Mouse (Mus musculus): ENCODE measurements around the gene Panx2. TPM values are rescaled to one million over a fixed set of nuclear protein-coding genes. Genes with fewer than 3 reads are reported as not detected.

Gene Panx2
- polyA plus RNA-seq, 1 experiment = 24.0 TPM

DNA sequence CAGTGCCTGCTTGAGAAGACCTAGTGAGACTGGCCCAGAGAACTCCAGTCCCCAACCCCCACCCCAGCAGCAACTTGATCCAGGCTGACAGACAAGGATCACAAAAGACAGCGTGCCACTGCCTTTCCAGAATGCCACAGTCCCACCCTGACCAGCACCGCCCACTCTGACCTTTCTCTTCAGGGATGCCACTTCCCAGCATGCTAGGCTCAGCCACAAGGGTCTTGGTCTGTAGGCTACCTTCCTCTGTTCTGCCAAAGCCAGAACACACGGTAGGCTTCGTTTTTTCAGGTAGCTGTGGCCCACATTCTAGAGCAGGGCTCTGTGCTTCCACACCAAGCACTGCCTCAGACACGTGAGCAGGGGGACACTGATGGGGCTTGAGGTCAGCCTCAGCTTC, 43.1 kb downstream of the Panx2 start:
- no peak for DNase-seq (ENCODE audit: low read depth)
- TF ChIP-seq CTCF (IDR thresholded peaks at IDR 0.05; ENCODE audit: borderline replicate concordance, extremely low read depth, insufficient read depth, insufficient read length) (no peak), POLR2A (IDR thresholded peaks at IDR 0.05; ENCODE audit: borderline replicate concordance, extremely low read depth, insufficient read depth, insufficient read length, poor library complexity, severe bottlenecking) (no peak)

DNA sequence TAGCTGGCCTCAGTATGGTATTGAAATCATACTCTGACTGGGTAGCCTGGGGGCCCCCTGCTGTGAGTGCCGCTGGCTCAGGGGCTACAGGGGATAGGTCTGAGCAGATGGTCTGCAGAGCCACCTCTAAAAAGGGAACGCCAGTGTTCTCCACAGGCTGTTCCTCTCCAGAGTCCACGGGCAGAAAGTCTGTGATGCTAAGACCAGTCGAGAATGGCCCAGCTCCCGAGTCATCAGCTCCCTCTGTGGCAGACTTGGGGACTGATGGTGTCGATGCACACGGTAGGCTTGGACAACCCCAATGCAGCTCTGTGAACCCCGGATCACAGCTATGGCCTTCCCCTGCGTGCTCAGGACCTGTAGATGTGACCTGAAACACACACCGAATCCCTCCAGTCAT, 44.4 kb downstream of the Panx2 start:
- DNase-seq (ENCODE audit: low read depth) = no peak
- TF ChIP-seq CTCF (IDR thresholded peaks at IDR 0.05; ENCODE audit: borderline replicate concordance, extremely low read depth, insufficient read depth, insufficient read length) (no peak), POLR2A (IDR thresholded peaks at IDR 0.05; ENCODE audit: borderline replicate concordance, extremely low read depth, insufficient read depth, insufficient read length, poor library complexity, severe bottlenecking) (no peak)

DNA sequence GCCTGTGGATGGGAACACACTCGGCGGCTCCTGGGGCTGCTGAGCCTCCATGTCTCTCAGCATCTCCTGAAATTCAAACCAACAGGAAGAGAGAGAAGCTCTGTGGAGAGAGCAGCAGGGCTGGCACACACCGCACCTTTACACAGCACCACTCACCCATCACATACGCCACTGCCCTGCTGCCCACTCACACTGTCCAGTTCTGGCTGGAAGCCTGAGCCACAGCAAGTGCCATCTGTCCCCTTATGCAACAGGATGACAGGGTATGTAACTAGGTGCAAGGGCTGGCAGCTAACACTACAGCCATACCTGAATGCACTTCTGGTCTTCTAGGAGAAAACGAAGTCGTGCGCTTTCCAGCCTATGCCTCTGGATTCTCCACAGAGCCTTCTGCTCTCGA, 44.9 kb downstream of the Panx2 start:
- DNase-seq (ENCODE audit: low read depth) = no peak
- TF ChIP-seq CTCF (IDR thresholded peaks at IDR 0.05; ENCODE audit: borderline replicate concordance, extremely low read depth, insufficient read depth, insufficient read length) = no peak
- TF ChIP-seq POLR2A (IDR thresholded peaks at IDR 0.05; ENCODE audit: borderline replicate concordance, extremely low read depth, insufficient read depth, insufficient read length, poor library complexity, severe bottlenecking) = no peak

DNA sequence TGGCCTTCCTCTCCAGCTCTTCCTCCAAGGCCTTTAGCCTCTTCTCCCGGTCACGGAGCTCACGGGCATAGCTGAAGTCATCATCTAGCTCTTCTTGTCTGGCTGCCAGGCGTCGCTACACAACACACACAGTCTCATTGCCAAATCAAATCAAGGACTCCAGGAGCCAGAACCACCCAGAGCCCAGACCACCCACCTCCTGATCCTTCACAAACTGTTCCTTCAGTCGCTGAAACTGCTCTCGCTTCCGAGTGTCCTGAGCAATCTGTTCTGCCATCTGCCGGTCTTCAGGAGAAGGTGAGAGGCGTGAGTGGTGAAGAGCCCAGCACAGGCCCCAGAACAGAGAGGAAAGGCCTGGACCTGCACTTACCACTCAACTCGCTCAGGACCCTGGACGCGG, 46.5 kb downstream of the Panx2 start:
- TF ChIP-seq POLR2A (IDR thresholded peaks at IDR 0.05; ENCODE audit: borderline replicate concordance, extremely low read depth, insufficient read depth, insufficient read length, poor library complexity, severe bottlenecking) (no peak), CTCF (IDR thresholded peaks at IDR 0.05; ENCODE audit: borderline replicate concordance, extremely low read depth, insufficient read depth, insufficient read length) (no peak)
- DNase-seq (ENCODE audit: low read depth) = no peak

DNA sequence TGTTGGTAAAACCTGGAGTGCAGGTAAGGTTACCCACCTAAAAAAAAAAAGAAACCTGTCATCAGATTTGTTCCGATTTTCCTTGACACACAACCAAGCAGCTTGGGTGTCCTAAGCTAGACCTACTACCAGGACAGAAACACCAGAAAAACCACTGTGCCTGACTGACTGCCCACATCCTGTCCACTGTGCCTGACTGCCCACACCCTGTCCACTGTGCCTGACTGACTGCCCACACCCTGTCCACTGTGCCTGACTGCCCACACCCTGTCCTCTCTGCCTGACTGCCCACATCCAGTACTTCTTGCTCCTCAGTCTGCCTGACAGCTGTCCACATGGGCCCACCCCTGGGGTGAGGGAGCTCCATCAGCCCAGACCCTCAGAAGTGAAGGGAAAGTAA, 47.4 kb downstream of the Panx2 start:
- no peak for TF ChIP-seq CTCF (IDR thresholded peaks at IDR 0.05; ENCODE audit: borderline replicate concordance, extremely low read depth, insufficient read depth, insufficient read length)
- no peak for DNase-seq (ENCODE audit: low read depth)

DNA sequence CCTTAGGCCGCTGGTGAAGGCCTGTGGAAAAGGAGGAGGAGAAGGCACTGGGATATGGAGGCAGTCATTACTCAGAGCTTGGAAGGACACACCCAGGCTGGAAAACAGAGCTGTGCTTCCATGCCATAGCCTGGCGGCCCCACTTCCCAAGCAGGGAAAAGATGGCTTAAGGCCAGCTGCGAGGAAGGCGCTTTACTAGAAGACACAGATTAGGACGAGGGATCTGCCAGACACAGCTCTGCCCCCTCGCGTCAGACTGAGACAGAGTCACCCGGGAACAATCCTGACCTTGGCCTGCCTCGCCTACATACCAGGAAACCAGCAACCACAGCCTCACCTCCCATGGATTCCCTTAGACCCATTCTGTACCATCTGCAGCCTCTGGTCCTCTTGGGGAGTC, 50.6 kb downstream of the Panx2 start:
- TF ChIP-seq POLR2A (IDR thresholded peaks at IDR 0.05; ENCODE audit: borderline replicate concordance, extremely low read depth, insufficient read depth, insufficient read length, poor library complexity, severe bottlenecking) (no peak), CTCF (IDR thresholded peaks at IDR 0.05; ENCODE audit: borderline replicate concordance, extremely low read depth, insufficient read depth, insufficient read length) (no peak)
- no peak for DNase-seq (ENCODE audit: low read depth)

DNA sequence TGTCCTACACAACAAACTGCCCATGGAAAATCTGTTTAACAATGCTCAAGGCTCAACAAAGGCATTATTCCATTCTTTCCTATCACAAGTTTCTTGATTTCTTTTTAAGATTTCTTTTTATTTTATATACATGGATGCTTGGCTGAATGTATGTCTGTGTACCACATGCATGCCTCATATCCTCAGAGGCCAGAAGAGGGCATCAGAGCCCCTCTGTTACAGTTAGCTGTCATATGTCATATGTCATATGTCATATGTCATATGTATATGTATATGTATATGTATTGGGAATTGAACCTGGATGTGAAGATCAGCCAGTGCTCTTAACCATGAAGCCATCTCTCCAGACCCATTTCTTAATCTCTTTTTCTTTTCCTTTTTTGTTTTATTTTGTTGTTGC, 58.5 kb downstream of the Panx2 start:
- TF ChIP-seq CTCF (IDR thresholded peaks at IDR 0.05; ENCODE audit: borderline replicate concordance, extremely low read depth, insufficient read depth, insufficient read length) = peak; percentile 30; the same call in 1 of the 2 replicates
- no peak for TF ChIP-seq POLR2A (IDR thresholded peaks at IDR 0.05; ENCODE audit: borderline replicate concordance, extremely low read depth, insufficient read depth, insufficient read length, poor library complexity, severe bottlenecking)
- DNase-seq (ENCODE audit: low read depth) = peak; percentile 31

DNA sequence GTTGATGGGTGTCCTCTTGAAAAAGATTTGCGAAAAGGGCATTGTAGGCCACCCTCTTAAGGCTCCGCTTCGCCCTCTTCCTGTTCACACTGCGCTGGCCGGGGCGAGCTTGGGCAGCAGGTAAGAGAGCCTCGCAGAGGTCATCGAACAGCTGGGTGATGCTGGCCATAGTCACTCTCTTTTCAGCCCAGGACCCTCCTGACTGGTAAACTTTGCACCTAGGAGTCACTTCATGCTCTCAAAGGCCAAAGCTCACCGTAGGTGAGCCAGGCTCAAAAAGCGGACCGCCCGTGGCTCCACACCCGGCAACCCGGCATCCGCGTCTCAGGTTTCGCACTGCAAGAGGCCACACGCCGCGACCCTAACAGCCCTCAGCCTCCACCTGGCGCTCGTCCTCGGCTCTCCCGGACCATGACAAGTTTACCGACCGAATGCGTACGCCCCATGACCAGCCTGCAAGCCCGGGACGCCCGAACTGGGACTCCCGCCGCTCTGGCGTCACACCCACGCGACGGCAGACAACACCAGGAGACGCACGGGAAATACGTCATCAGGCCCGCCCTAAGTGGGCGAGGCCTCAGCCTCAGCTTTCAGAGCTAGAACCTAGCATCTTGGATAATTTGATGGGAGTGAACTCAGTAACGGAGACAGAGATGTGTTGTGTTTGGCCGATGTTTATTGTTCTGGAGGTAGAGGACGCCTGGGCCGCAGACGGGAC, 63.3 kb downstream of the Panx2 start, which contains the start of gene Tubgcp6:
Gene Tubgcp6 (minus strand): TSS at position 464 of the 718 bp plus-strand sequence.
- TF ChIP-seq CTCF (IDR thresholded peaks at IDR 0.05; ENCODE audit: borderline replicate concordance, extremely low read depth, insufficient read depth, insufficient read length) = no peak
- TF ChIP-seq POLR2A (IDR thresholded peaks at IDR 0.05; ENCODE audit: borderline replicate concordance, extremely low read depth, insufficient read depth, insufficient read length, poor library complexity, severe bottlenecking) = peak; percentile 55; the same call in 1 of the 2 replicates
- peak; percentile 98 for DNase-seq (ENCODE audit: low read depth)

Other genes starting within 250 kb of the Panx2 start
- gene Alg12, start 240.4 kb upstream of the Panx2 start, polyA plus RNA-seq (2012; rRNA removed) = 14.2 and 15.4 TPM in 2 replicates
- gene Creld2, start 240.1 kb upstream of the Panx2 start, polyA plus RNA-seq (2012; rRNA removed) = 41.8 and 48.8 TPM in 2 replicates
- 14.7 and 18.5 TPM in 2 replicates for gene Pim3, start 197.5 kb upstream of the Panx2 start, polyA plus RNA-seq (2012; rRNA removed)
- 0.25 and 0.26 TPM in 2 replicates for gene Ttll8, start 105.3 kb upstream of the Panx2 start, polyA plus RNA-seq (2012; rRNA removed)
- gene Mlc1, start 80.7 kb upstream of the Panx2 start, polyA plus RNA-seq (2012; rRNA removed) = 15.1 and 20.5 TPM in 2 replicates
- gene Mov10l1, start 76.8 kb upstream of the Panx2 start, polyA plus RNA-seq (2012; rRNA removed) = not detected in 2 replicates
- 36.0 and 40.8 TPM in 2 replicates for gene Trabd, start 15.4 kb downstream of the Panx2 start, polyA plus RNA-seq (2012; rRNA removed)
- gene Selenoo, start 29.4 kb downstream of the Panx2 start, polyA plus RNA-seq (2012; rRNA removed) = 37.9 and 50.7 TPM in 2 replicates
- gene Tubgcp6, start 63.4 kb downstream of the Panx2 start, polyA plus RNA-seq (2012; rRNA removed) = 45.9 and 50.3 TPM in 2 replicates
- gene Hdac10, start 69.0 kb downstream of the Panx2 start, polyA plus RNA-seq (2012; rRNA removed) = 33.1 and 58.3 TPM in 2 replicates
- 12.8 and 15.5 TPM in 2 replicates for gene Mapk12, start 81.0 kb downstream of the Panx2 start, polyA plus RNA-seq (2012; rRNA removed)
- 61.9 and 75.4 TPM in 2 replicates for gene Mapk11, start 89.9 kb downstream of the Panx2 start, polyA plus RNA-seq (2012; rRNA removed)
- 194 and 213 TPM in 2 replicates for gene Plxnb2, start 121.1 kb downstream of the Panx2 start, polyA plus RNA-seq (2012; rRNA removed)
- 134 and 196 TPM in 2 replicates for gene Dennd6b, start 136.8 kb downstream of the Panx2 start, polyA plus RNA-seq (2012; rRNA removed)
- gene Ppp6r2, start 151.8 kb downstream of the Panx2 start, polyA plus RNA-seq (2012; rRNA removed) = 129 and 168 TPM in 2 replicates

All from brain, embryonic 14.5 days (tissue).